Mouse (Mus musculus): Measurements from ENCODE around the gene Eml3. TPM values are rescaled to one million over a fixed set of nuclear protein-coding genes. Genes with fewer than 3 reads are reported as not detected.

Gene Eml3
- polyA plus RNA-seq, 1 experiment: 24.3 TPM

DNA sequence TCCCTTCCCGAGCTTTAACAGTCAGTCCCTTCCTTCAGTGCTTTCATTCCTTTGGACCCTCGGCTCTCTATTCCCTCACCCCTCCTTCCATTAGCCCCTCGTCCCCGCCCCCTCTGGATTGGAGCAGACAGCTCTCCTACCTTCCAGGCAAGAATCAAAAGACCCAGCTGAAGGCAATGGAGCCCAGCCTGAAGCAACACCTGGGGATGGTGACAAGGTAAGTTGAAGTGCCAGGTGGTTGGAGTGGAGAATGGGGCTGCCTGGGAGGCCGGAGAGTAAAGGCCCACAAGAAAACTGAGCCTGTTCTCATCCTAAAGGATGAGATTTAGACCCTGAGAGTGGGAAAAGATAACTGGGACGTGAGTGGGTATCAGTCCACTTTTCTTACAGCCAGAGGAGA, 20.8 kb upstream of the Eml3 start:
- WGBS: 87% methylated on average over 6 of the region's 6 CpGs
- DNase-seq (ENCODE audit: low read depth, low spot score): no peak

DNA sequence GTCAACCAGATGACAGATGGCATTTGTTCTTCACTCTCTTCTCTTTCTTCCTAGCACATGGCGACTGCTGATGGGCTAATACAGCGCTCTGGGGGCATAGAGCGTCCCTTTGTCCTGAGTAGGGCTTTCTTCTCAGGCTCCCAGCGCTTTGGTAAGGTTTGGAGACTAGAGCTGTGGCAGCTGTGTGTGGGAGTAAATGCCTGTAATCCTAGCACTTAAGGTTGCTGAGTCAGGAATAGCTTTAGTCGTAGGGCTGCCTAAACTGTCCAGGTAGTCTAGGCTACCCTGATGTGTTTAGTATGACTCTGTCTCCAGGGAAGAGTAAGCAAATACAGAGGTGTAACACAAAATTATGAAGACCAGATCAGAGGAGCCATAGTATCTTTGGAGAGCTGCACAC, 17.5 kb upstream of the Eml3 start:
- whole genome bisulfite sequencing: 94% methylated on average over 5 of the region's 5 CpGs
- no peak for DNase-seq (ENCODE audit: low read depth, low spot score)

DNA sequence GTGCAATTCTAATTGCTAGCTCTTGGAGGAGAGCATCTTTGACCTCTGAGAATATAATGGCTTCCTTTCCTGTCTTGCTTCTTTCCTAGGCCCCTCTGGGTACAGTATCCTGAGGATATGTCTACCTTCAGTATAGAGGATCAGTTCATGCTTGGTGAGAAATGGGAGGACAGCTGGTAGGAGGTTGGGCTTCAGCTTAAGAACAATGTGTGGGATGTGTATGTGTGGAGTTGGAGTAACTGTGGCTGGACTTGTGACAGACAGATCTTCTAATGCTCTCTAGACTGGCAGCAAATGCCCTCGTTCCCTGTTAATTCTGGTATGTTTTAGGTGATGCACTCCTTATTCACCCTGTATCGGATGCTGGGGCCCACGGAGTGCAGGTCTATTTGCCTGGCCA, 15.1 kb upstream of the Eml3 start:
- no peak for DNase-seq (ENCODE audit: low read depth, low spot score)
- 96% methylated on average over 3 of the region's 3 CpGs for WGBS

DNA sequence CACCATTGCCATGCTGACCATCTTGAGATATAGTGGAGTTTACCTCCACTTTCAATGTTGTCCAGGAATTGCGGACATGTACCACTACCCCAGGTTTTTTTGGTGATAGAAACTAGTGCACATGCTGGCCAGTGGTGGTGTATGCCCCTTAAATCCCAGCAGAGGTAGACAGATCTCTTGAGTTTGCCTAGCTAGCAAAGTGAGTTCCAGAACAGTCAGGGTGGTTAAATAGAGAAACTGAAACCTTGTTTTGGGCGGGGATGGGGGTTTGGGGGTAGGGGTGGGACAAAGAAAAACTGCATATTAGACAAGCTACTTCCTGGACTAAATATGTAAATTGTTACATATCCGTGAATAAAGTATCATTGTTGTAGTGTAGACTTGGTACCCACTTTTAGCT, 10.4 kb upstream of the Eml3 start:
- no peak for DNase-seq (ENCODE audit: low read depth, low spot score)
- 84% methylated on average over 3 of the region's 3 CpGs for WGBS

DNA sequence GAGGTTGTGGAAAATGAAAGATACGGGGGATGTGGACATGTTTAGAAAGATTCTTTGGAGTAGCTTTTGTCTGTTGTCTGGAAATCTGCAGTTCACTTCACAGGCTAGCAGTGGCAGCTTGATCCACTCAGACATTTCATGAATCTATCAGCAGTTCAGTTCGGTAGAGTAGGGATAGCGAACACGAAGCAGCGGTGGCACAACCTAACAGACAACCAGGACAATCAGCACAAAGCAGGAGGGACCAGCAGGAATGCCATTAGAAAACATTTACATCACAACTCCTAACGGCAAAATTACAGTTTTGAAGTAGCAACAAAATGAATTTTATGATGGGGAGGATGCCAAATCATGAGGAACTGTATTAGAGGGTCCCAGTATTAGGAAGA, 9.7 kb upstream of the Eml3 start:
- no peak for DNase-seq (ENCODE audit: low read depth, low spot score)
- 67% methylated on average over 6 of the region's 6 CpGs for WGBS

DNA sequence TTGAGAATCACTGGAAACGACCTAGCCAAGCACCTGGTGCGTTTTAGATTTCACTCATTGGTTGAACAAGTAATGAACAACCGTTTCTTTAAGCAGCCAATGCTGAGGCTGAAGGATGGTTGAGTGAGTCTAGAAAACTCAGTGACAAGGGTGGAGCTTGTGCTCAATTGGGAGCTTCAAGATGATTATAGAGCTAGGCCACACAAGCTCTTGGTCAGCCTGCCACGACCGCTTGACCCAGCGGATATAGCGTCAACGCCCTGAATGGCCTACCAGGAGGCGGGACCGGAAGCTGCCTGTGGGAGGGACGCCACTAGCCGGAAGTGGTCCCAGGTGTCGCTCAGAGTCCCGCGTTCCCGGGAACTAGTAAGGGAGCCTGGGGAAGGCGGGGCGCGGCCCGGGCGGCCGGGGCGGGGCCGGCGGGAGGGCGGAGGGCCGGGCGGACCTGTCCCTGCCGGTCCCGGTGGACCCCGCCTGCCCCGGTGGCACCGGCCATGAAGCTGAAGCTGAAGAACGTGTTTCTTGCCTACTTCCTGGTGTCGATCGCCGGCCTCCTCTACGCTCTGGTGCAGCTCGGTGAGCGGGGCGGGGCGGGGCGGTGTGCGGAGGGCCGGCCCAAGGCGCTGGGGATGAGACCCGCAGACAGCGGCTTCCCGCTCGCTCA, 9.1 kb upstream of the Eml3 start, which contains the start of gene B3gat3:
TSS of gene B3gat3 (plus strand) at position 302 of the 664 bp plus-strand sequence.
- peak; percentile 83 for DNase-seq (ENCODE audit: low read depth, low spot score)
- 2% methylated on average over 50 of the region's 50 CpGs for WGBS

DNA sequence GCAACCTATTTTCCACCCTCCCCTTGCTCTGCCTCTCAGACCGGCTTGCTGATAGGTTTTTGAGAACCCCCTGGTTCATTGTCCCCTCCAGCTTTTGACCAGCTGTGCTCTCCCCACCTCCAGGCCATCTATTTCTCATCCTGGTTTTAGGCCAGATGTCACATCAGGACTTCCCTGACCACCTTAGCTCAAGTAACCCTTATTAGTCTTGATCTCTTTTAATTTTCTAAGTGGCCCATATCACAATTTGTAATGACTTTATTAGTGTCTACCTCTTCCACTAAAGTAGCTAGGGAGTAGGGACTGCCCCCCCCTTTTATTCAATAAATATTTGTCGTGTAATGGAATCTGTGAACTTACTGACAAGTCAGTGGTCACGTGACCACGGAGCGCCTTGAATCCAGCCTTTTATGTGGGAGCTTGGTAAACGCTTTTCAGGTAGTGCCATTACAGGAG, 8.5 kb upstream of the Eml3 start:
- under 1% methylated on average over 6 of the region's 6 CpGs for WGBS
- DNase-seq (ENCODE audit: low read depth, low spot score): no peak

DNA sequence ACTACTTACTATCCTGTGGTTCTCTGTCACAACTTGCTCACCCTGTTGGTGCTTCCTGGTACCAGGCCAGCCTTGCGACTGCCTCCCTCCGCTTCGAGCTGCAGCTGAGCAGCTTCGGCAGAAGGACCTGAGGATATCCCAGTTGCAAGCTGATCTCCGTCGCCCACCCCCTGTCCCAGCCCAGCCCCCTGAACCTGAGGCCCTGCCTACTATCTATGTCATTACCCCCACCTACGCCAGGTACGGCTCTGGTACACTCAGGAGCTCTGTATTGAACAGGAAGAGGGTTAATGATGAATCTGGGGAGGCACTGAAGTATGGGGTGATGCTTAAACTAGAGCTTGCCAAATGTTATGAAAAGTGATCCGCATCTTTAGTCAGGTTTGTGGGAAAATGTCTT, 7.6 kb upstream of the Eml3 start:
- WGBS: 60% methylated on average over 9 of the region's 9 CpGs
- no peak for DNase-seq (ENCODE audit: low read depth, low spot score)

DNA sequence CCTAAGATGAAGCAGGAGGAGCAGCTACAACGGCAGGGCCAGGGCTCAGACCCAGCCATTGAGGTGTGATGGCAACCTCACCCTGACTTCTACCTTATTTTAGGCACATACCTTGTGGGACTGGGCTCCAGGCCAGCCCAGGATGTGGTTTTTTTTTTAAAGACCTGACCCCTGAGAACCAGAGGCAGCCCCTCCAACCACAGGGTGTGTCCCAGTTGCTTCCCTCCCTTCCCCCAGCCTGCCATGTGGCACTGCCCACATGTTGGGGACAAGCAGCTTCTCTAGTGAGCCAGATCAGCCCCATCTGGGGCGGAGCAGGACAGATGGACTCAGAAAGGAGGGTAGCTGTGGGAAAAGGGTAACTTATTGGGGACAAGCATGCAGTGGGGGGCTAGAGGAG, 2.6 kb upstream of the Eml3 start:
- DNase-seq (ENCODE audit: low read depth, low spot score): no peak
- 83% methylated on average over 2 of the region's 2 CpGs for WGBS

DNA sequence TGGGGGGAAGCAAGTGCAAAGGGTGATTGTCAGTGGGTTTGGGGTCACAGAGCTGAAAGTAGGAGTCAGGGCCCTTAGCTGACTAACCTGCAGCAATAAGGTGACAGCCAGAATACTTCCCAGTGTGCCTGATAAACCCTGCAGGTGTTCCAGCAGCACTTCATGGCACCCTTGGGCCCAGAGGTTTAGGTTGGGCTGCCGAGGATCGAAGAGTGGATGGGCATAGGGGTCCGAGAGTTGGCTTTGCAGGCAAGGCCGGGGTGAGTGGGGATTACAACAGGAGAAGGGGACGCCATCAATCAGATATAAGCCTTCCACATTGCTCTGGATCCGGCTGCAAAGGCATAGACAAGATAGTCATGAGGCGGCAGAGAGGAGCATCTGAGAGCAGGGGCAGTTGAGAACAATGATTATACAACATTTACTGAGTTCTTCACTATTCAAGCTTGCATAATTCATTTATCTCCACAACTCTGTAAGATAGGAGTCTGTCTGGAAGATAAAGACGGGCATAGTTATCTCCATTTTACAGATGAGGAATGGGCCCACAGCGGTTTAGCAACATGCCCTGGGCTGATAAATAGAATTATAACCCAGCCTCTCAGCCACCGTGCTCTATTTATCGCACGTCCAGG, 1.3 kb upstream of the Eml3 start:
- WGBS: 92% methylated on average over 12 of the region's 12 CpGs
- DNase-seq (ENCODE audit: low read depth, low spot score): no peak

DNA sequence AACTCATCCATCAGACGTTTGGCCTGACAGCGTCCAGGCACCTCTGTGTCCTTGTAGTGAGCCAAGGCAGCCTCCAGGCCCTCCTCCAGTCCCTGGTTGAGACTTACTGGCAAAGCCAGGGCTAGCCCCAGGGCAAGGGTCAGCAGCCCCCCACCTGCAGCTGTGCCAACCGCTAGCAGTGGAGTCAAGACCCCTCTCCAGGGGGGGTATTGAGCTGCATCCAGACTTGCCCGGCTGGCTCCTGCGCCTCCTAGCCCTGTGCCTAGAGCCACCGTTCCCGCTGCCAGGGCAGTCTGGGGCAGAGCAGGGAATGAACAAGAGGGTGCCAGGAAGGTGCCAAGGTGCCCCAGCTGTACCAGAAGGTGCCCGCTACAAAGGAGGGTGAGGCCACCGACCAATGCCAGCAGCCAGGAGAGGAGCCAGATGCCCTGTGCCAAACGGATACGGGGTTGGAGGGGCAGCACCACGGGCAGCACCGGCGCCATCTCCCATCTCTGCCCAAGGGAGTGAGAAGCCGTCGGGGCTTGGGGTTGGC, 596 bp upstream of the Eml3 start:
- WGBS: 21% methylated on average over 16 of the region's 16 CpGs
- no peak for DNase-seq (ENCODE audit: low read depth, low spot score)

DNA sequence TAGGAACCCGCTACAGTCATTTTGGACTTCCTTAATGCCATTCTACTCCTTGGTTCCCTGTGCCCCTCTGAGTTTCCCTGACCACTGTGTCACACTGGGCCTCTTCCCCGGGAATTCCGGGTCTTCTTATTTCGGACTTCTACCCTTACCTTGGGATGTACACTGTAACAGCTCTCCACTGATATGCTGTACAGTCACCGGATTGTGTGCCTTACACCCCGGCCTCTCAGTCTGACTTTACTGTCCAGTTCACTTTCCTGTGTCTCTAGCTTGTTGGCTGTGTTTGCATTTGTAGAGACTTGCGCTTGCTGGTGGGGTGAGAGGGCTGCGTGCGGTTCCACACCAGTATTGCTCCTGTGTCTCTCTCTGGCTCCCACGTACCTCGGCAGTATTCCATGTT, 765 bp downstream of the Eml3 start:
- DNase-seq (ENCODE audit: low read depth, low spot score): no peak

DNA sequence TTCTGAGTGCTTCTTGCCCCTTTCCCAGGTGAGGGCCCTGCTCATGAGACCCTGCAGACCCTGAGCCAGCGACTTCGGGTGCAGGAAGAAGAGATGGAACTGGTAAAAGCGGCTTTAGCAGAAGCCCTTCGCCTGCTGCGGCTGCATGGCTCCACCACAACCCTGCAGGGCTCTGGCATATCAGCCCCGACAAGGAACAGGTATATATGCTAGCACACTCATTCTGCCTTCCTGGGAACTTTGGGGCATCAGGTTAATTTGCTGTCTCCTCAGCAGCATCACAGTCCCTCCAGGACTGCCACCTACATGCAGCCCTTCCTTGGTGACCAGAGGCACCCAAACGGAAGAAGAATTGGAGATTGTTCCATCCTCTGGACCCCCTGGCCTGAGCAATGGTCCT, 1.4 kb downstream of the Eml3 start:
- 81% methylated on average over 7 of the region's 7 CpGs for WGBS
- no peak for DNase-seq (ENCODE audit: low read depth, low spot score)

More for the DNA sequence above, 765 bp downstream of the Eml3 start:
- 3% methylated on average over 11 of the region's 11 CpGs for WGBS

DNA sequence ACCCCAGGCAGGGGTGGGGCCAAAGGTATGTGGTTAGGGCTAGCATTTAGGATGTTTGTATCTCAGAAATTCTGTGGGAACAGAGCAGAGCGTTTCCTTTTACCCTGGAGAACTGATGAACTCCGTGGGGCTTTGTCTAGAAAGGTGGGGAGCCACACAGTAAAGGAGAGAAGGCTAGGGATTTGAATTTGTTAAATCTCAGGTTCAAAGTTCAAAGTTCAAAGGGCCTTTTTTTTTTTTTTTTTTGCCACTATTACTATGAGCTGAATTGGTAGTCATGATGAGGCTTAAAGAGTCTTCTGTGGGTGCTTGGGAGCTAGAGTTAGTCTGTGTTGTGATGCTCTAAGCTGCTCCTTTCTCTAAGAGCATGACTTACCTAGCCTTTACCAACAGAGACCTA, 7.4 kb downstream of the Eml3 start:
- DNase-seq (ENCODE audit: low read depth, low spot score): no peak
- 70% methylated on average over 2 of the region's 2 CpGs for WGBS

DNA sequence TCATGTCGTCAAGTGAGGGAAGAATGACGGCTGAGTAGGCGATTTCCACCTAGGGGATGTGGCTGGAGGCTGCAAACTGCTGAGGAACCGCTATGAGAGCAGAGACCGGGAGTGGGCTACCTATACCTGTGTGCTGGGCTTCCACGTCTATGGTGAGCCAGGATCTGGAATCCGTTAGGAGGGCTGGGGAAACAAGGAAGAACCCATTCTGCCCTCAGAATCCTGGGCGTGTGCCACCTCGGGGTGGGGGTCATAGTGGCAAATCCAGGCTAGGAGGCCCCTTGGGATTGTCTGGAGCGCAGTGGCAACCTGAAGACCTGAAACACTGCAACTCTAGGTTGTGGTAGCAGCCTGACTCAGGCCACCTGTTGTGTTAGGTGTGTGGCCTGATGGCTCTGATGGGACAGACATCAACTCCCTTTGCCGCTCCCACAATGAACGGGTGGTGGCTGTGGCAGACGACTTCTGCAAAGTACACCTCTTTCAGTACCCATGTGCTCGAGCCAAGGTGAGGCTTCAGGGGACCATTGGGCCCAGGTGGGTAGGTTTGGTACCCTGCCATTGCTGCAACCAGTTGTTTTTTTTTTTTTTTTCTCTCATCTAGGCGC, 11.3 kb downstream of the Eml3 start:
- 77% methylated on average over 15 of the region's 15 CpGs for WGBS
- no peak for DNase-seq (ENCODE audit: low read depth, low spot score)

DNA sequence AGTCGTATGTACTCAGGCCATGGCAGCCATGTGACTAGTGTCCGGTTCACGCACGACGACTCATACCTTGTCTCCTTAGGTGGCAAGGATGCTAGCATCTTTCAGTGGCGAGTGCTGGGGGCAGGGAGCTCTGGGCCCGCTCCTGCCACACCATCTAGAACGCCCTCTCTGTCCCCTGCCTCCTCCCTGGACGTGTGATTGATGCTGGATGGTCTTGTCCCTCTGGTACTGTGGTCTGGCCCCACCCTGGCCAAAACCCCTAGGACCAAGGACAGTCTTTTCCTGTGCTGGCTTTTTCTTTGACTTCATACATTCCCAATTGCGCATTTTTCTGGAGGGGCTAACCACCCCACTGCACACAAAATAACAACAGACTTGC, 11.8 kb downstream of the Eml3 start:
- DNase-seq (ENCODE audit: low read depth, low spot score): no peak
- 42% methylated on average over 10 of the region's 10 CpGs for WGBS

DNA sequence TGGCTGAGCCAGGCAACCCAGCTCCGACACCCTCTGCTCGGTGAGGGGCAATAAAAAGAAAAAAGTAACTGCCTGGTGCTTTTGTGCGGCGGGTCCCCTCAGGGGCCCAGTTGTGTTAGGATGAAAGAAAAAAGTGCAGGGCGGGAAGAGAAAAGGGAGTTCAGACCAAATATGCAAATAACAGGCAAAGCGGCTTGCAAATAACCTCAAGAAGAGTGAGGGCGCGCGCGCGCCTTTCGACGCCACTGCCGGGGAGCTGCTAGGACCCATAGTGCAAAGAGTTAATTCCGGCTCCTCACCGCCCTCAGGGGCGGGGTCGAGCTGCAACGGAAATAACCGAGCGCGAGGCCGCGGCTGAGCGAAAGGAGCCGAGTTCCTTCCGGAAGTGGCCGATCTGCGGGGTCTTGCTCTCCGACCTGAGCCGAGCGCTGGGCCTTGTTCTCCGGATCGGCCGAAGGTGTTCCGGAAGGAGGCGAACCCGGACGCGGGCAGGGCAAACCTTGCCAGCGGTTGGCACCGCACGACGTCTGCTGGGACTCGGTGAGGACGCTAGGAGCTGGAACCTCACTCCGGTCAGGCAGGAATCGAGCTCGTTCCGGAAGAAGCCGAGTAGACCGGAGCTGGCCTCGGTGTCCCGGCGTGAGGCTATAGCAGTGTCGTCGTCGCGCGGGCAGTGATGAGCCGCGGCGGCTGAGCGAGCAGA, 12.3 kb downstream of the Eml3 start, which contains the start of gene Mta2:
TSS of gene Mta2 (plus strand) at position 361 of the 703 bp plus-strand sequence.
- DNase-seq (ENCODE audit: low read depth, low spot score): peak; percentile 83
- WGBS: under 1% methylated on average over 64 of the region's 64 CpGs

DNA sequence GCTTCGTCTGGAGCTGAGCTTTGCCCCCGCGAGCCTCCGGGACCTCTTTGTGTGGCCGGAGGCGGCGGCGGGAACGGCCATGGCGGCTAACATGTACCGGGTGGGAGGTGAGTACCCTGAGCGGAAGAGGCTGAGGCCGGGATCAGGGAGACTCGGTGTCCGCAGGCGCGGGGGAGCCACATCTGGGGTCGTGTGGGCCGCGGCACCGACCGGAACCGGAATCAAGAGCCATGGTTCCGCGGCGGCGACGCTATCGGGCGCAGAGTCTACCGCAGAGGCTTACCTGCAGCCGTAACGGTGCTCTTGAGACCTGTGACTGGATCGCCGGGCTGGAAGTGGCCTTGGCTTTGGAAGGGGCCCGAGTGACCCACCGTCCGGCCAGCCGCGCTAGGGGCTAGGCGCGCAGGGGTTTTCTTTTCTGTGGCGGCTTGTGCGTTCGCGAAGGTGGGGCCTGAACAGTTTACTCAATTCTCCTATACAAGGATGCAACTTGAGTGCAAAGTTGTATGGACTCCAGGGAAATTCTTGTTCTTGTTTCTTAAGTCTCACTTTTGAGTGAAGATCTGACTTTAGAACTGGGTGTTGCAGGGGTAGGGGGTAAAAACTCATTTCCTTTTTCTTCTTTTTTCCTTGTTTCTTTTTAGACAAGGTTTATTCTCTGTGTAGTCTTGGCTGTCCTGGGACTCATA, 13.1 kb downstream of the Eml3 start:
- no peak for DNase-seq (ENCODE audit: low read depth, low spot score)
- WGBS: under 1% methylated on average over 46 of the region's 46 CpGs

DNA sequence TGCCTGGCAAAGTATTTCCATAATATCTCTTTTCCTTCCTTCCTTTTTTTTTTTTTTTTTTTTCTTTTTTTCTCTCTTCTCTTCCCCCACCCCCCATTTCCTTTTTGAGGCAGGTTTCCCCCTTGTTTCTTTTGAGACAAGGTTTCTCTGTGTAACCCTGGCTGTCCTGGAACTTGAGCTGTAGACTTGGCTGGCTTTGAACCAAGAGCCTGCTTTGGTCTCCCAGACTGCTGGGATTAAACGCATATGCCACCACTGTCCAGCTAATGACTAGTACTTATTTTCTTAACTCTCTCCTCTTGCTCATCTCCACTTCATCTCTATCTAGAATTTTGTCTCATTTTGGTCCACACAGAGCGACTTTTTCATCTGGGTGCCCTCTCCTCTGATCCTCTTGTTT, 13.7 kb downstream of the Eml3 start:
- 43% methylated on average over 2 of the region's 2 CpGs for WGBS
- DNase-seq (ENCODE audit: low read depth, low spot score): no peak

DNA sequence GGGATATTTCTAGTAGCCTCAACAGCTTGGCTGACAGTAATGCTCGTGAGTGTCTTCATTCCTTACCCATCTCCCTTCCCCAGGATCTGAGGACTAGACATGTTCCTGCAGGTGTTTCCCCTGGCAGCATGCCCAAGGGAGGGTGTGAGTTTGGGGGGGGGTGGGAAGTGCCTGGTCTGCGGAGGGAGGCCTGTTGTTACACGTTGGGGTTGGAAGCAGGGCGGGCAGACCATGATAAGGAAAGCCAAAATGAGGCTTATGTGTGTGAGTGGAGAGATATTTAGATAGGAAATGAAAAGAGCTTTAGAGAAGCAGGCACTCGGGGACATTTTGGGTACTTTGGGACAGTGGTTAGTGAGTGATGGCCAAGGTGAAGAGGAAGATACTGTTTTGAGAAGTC, 14.7 kb downstream of the Eml3 start:
- WGBS: 15% methylated on average over 5 of the region's 5 CpGs
- DNase-seq (ENCODE audit: low read depth, low spot score): no peak
